ENCODE assay signal across 10 mouse cellular contexts in genomic region chr4:119241664-119242063, GRCm38 (mm10). TPM values are rescaled to one million over a fixed set of nuclear protein-coding genes. Genes with fewer than 3 reads are reported as not detected.
A peak's percentile ranks its signal among the peaks of the same experiment; 100 is the strongest.
DNase-seq lines count a peak whose midpoint lies in the region; ATAC-seq and TF ChIP-seq lines count a peak whose summit lies in the region.
"Had no signal": no experiment of that assay in that cellular context is flagged by ENCODE, and none has a peak within 500 bp of the region (broad histone marks: within the 10 kb centered on the region; RNA-seq: fewer than 3 reads in every experiment).

No protein-coding gene starts in this region.

- no peak overlapping the region for H3K4me3 ChIP-seq in layer of hippocampus, adult 2 months
- H3K4me3 ChIP-seq: hindbrain, embryonic 15.5 days; midbrain, embryonic 12.5 days had no signal

- H3K27ac ChIP-seq in layer of hippocampus, adult 2 months: no peak overlapping the region
- H3K27ac ChIP-seq: hindbrain, embryonic 15.5 days; midbrain, embryonic 12.5 days had no signal

- peak; percentile 46 to 59 for DNase-seq in left cerebral cortex, adult 18-20 months (ENCODE audit: low spot score in 2 of 2)
- no peak for DNase-seq in left cerebral cortex, adult 11 months (ENCODE audit: low spot score)
- peak; percentile 80 for DNase-seq in brain, adult 2 months (ENCODE audit: low read depth, low spot score)
- DNase-seq in layer of hippocampus, adult 2 months (ENCODE audit: low spot score in 2 of 2): peak; percentile 42 to 56
- DNase-seq in right cerebral cortex, postnatal 25 days: peak; percentile 52
- DNase-seq in adipocyte (ENCODE audit: low spot score): no peak
- no peak for DNase-seq in ovary, adult 18-20 months (ENCODE audit: low spot score)

- TF ChIP-seq CTCF in layer of hippocampus, adult 2 months (conservative IDR thresholded peaks at IDR 0.05): peak; percentile 85

- ATAC-seq in monocyte, adult 5-6 weeks (replicated peaks; ENCODE audit: insufficient number of reproducible peaks, low FRiP score, low TSS enrichment, poor library complexity, severe bottlenecking): no peak

RNA-seq across cellular contexts. Expression of gene P3h1, which starts 8.9 kb away (rescaled TPM):
- total RNA-seq in left cerebral cortex, adult 18-20 months (2021): 1 to 10 TPM; 7.6 to 7.8 TPM
- total RNA-seq in layer of hippocampus, adult 2 months (2021): 1 to 10 TPM; 9.6 to 9.9 TPM
- total RNA-seq in monocyte, adult 5-6 weeks (2017): 0.48 to 1.8 TPM (median 0.53 TPM) in 3 replicates

RNA-seq across cellular contexts. Expression of gene AU022252, which starts 9.2 kb away (rescaled TPM):
- 10 to 100 TPM; 25.2 to 29.5 TPM for total RNA-seq in left cerebral cortex, adult 18-20 months (2021)
- 10 to 100 TPM; 30.5 to 31.9 TPM for total RNA-seq in layer of hippocampus, adult 2 months (2021)
- total RNA-seq in monocyte, adult 5-6 weeks (2017): 3.5 to 10.4 TPM (median 4.1 TPM) in 3 replicates

RNA-seq across cellular contexts. Expression of gene Cldn19, which starts 13.6 kb away (rescaled TPM):
- total RNA-seq in left cerebral cortex, adult 18-20 months (2021): under 1 TPM in 1 of 2 experiments, not detected in 1; 0.44 TPM
- under 1 TPM; 0.37 to 0.69 TPM for total RNA-seq in layer of hippocampus, adult 2 months (2021)
- not detected in 3 replicates for total RNA-seq in monocyte, adult 5-6 weeks (2017)

RNA-seq across cellular contexts. Expression of gene Tmem269, which starts 23.6 kb away (rescaled TPM):
- under 1 TPM; 0.30 to 0.49 TPM for total RNA-seq in left cerebral cortex, adult 18-20 months (2021)
- under 1 TPM; 0.77 to 0.93 TPM for total RNA-seq in layer of hippocampus, adult 2 months (2021)
- total RNA-seq in monocyte, adult 5-6 weeks (2017): not detected in 3 replicates

RNA-seq across cellular contexts. Expression of gene Svbp, which starts 46.6 kb away (rescaled TPM):
- 10 to 100 TPM; 16.2 to 18.8 TPM for total RNA-seq in left cerebral cortex, adult 18-20 months (2021)
- 10 to 100 TPM; 13.9 to 16.6 TPM for total RNA-seq in layer of hippocampus, adult 2 months (2021)
- 4.9 to 35.0 TPM (median 16.9 TPM) in 3 replicates for total RNA-seq in monocyte, adult 5-6 weeks (2017)

Comparison
In these comparisons a context has a peak if more than half of its experiments do, and no peak if none do; other contexts are left out.
1. DNase-seq: peak in left cerebral cortex, adult 18-20 months (2 of 2), brain, adult 2 months (single experiment), layer of hippocampus, adult 2 months (2 of 2) and right cerebral cortex, postnatal 25 days (single experiment); none in left cerebral cortex, adult 11 months (single experiment), adipocyte (single experiment) and ovary, adult 18-20 months (single experiment).